Mouse (Mus musculus): ENCODE results near the gene Zfp281.

Zfp281 gene

DNA sequence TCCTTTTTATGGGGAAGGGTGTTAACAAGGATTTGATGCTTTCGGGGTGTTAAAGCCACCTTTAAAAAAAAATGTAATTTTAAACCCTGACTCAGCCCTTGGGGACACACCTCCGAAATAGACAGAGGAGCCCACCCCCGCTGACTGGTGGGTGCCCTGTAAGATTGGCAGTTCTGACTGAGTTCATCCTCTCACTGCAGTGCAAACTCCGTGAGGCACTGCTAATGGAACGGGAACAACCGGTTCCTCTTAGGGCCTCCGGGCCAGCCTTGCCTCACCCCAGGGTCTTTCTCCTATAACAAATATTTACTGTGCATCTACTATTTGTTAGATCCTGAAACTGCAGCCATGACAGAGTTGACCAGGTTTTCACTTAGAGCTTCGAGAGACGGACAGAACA, 18.9 kb upstream of the Zfp281 start:
- H3K36me3 ChIP-seq (ENCODE audit: insufficient read depth, low read length), result peaks cover 47% of the 10 kb centered on the region
- H3K27me3 ChIP-seq (ENCODE audit: insufficient read depth, low read length), result no peaks in the 10 kb centered on the region
- no peaks in the 10 kb centered on the region for H3K9me3 ChIP-seq (ENCODE audit: low read length)

DNA sequence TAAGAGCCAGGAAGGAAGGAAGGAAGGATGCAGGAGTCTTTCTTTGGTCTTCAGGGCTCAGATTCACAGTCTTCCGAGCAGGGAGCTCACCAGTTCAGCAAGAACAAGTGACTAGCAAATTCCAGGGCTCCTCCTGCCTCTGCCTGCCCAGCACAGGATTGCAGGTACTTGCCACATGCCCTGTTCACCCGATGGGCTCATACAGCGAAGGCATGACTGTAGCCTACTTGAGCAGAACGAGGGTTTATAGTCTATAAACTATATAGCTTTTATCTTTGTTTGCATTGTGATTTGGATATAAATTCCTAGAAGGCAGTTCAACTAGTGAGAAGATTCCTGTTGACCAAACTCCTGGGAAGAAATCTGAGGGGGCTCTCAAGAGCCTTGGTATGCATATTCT, 18.4 kb upstream of the Zfp281 start:
- Histone ChIP-seq H3K4me1 (replicated peaks; ENCODE audit: low read depth, low read length) (peaks cover 66% of the 10 kb centered on the region), H3K4me3 (replicated peaks; ENCODE audit: low read length) (no peak overlapping the region), H3K9me3 (ENCODE audit: low read length) (no peaks in the 10 kb centered on the region), H3K36me3 (ENCODE audit: insufficient read depth, low read length) (peaks cover 44% of the 10 kb centered on the region), H3K27me3 (ENCODE audit: insufficient read depth, low read length) (no peaks in the 10 kb centered on the region)
- TF ChIP-seq NANOG (IDR thresholded peaks at IDR 0.05; ENCODE audit: borderline replicate concordance, low read length), result no peak
- no peak for TF ChIP-seq POU5F1 (IDR thresholded peaks at IDR 0.05; ENCODE audit: borderline replicate concordance, low read length)
- TF ChIP-seq CTCF (conservative IDR thresholded peaks at IDR 0.05; ENCODE audit: low read length), result no peak

More for the DNA sequence above, 18.9 kb upstream of the Zfp281 start:
- TF ChIP-seq CTCF (conservative IDR thresholded peaks at IDR 0.05; ENCODE audit: low read length) (no peak), NANOG (IDR thresholded peaks at IDR 0.05; ENCODE audit: borderline replicate concordance, low read length) (no peak), POU5F1 (IDR thresholded peaks at IDR 0.05; ENCODE audit: borderline replicate concordance, low read length) (no peak)
- H3K4me3 ChIP-seq (replicated peaks; ENCODE audit: low read length), result no peak overlapping the region
- H3K4me1 ChIP-seq (replicated peaks; ENCODE audit: low read depth, low read length), result peaks cover 71% of the 10 kb centered on the region

DNA sequence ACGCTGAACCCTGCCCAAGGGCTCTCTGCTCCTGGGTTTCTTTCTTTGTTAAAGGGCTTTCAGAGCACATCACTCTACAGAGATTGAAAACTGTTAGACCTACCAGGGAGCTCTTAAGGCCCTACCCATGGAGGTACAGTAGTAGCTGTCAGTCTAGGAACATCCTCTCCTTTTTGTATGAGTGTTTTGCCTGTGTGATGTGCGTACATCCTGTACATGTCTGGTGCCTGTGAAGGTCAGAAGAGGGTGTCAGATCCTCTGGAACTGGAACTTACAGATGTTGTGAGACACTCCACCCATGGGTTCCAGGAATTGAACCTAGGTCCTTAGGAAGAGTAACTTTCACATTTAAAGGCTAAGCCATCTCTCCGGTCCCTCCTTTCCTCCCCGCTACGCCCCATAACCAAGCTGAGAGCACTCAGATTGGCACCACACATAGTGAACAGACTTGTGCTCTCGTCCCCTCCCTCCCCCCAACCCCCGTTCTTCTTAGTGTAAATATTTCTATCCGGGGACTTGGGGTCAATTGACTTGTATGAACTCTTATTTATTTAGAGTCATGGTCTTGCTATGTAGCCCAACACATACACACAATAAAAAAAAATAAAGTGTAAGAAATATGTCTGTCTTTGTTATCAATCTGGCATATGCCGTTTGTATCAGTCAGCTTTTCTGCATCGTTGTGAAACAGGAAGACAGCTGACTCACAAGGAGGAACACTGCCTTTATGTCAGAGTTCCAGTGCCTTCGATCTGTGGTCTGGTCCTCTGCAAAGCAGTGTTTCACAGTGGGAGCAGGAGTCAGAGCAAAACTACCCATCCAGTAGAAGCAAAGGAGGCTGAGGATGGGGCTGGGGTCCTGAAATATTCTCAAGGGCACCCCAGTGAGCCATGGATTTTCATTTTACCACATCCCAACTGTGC, 16.1 kb upstream of the Zfp281 start:
- Histone ChIP-seq H3K4me1 (replicated peaks; ENCODE audit: low read depth, low read length) (peaks cover 68% of the 10 kb centered on the region), H3K4me3 (replicated peaks; ENCODE audit: low read length) (no peak overlapping the region), H3K27me3 (ENCODE audit: insufficient read depth, low read length) (no peaks in the 10 kb centered on the region), H3K36me3 (ENCODE audit: insufficient read depth, low read length) (peaks cover 43% of the 10 kb centered on the region), H3K9me3 (ENCODE audit: low read length) (no peaks in the 10 kb centered on the region)
- TF ChIP-seq POU5F1 (IDR thresholded peaks at IDR 0.05; ENCODE audit: borderline replicate concordance, low read length) (no peak), CTCF (conservative IDR thresholded peaks at IDR 0.05; ENCODE audit: low read length) (no peak), NANOG (IDR thresholded peaks at IDR 0.05; ENCODE audit: borderline replicate concordance, low read length) (no peak)

DNA sequence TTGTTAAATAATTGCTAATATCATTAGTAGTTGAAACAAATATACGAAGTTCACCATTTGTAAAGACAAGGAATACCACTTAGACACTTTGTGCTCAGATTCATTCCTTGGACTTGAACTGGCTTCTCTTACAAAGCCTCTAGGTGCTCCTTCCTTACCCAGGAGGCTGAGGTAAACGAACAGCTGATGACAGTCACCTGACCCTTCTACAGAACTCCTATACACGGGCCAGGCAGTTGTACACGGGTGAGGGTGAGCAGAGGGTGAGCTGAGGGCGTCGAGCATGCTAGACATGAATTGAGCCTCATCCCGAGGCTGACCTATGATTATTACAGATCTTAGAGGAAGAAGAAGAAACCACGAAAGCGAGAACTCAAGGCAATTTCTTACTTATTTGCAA, 12.9 kb upstream of the Zfp281 start:
- Histone ChIP-seq H3K36me3 (ENCODE audit: insufficient read depth, low read length) (peaks cover 55% of the 10 kb centered on the region), H3K4me1 (replicated peaks; ENCODE audit: low read depth, low read length) (peaks cover 62% of the 10 kb centered on the region), H3K27me3 (ENCODE audit: insufficient read depth, low read length) (no peaks in the 10 kb centered on the region), H3K9me3 (ENCODE audit: low read length) (no peaks in the 10 kb centered on the region), H3K4me3 (replicated peaks; ENCODE audit: low read length) (no peak overlapping the region)
- no peak for TF ChIP-seq CTCF (conservative IDR thresholded peaks at IDR 0.05; ENCODE audit: low read length)
- TF ChIP-seq POU5F1 (IDR thresholded peaks at IDR 0.05; ENCODE audit: borderline replicate concordance, low read length), result no peak
- TF ChIP-seq NANOG (IDR thresholded peaks at IDR 0.05; ENCODE audit: borderline replicate concordance, low read length), result no peak

DNA sequence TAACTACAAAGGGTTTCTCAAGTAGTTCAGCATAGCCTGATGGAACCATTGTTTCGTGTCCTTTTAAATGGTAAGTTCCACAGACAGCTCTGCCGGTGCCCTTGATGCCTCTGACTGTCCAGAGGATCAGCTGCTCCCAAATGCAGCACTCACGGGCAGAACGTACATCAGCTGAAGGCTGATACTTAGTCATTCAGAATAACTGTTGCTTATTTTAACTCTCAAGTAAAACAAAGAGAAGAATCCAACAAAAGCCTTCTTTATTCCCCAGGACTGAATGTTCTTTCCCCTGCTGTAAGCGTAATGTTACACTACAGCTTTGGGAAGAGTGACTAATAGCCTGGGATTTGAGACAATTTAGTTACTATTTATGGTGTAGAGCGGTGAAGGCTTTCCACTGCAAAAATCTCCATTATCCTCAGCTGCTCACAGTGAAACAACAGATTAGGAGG, 11.4 kb upstream of the Zfp281 start:
- H3K4me3 ChIP-seq (replicated peaks; ENCODE audit: low read length), result no peak overlapping the region
- peak; percentile 95 for TF ChIP-seq NANOG (IDR thresholded peaks at IDR 0.05; ENCODE audit: borderline replicate concordance, low read length)
- no peak for TF ChIP-seq POU5F1 (IDR thresholded peaks at IDR 0.05; ENCODE audit: borderline replicate concordance, low read length)

DNA sequence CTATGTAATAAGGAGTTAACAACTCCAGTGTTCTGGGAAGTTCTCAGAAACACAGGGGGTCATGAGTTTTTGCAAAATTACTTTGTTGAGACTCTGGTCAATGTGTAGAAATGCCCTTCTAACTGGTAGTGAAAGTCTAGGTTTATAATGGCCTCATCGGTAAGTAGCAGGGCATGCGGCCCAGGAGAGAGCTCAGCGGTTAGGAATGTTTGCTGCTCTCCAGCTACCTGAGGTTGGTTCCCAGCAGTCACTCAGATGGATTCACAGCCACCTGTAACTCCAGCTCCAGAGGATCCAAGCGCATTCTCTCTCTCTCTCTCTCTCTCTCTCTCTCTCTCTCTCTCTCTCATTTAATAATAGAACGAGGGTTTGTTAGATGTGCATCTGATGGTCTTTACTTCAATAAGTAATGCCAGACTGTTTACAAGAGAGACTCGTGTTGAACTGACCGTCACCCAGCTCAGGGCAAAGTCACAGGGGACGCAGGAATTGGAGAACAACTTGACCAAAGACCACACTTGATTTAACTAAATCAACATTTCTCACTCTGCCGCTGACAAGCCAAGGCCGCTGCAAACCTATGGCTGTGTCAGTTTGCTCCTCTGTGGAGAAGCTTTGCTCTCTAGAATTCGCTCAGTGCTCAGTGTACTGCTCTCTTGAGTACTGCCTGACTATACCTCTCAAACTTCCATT, 9.8 kb upstream of the Zfp281 start:
- Histone ChIP-seq H3K4me1 (replicated peaks; ENCODE audit: low read depth, low read length) (peaks cover 51% of the 10 kb centered on the region), H3K9me3 (ENCODE audit: low read length) (no peaks in the 10 kb centered on the region), H3K4me3 (replicated peaks; ENCODE audit: low read length) (no peak overlapping the region), H3K27me3 (ENCODE audit: insufficient read depth, low read length) (no peaks in the 10 kb centered on the region), H3K36me3 (ENCODE audit: insufficient read depth, low read length) (peaks cover 62% of the 10 kb centered on the region)
- no peak for TF ChIP-seq POU5F1 (IDR thresholded peaks at IDR 0.05; ENCODE audit: borderline replicate concordance, low read length)
- TF ChIP-seq CTCF (conservative IDR thresholded peaks at IDR 0.05; ENCODE audit: low read length), result no peak
- TF ChIP-seq NANOG (IDR thresholded peaks at IDR 0.05; ENCODE audit: borderline replicate concordance, low read length), result no peak

More for the DNA sequence above, 11.4 kb upstream of the Zfp281 start:
- Histone ChIP-seq H3K36me3 (ENCODE audit: insufficient read depth, low read length) (peaks cover 59% of the 10 kb centered on the region), H3K9me3 (ENCODE audit: low read length) (no peaks in the 10 kb centered on the region), H3K4me1 (replicated peaks; ENCODE audit: low read depth, low read length) (peaks cover 58% of the 10 kb centered on the region), H3K27me3 (ENCODE audit: insufficient read depth, low read length) (no peaks in the 10 kb centered on the region)

DNA sequence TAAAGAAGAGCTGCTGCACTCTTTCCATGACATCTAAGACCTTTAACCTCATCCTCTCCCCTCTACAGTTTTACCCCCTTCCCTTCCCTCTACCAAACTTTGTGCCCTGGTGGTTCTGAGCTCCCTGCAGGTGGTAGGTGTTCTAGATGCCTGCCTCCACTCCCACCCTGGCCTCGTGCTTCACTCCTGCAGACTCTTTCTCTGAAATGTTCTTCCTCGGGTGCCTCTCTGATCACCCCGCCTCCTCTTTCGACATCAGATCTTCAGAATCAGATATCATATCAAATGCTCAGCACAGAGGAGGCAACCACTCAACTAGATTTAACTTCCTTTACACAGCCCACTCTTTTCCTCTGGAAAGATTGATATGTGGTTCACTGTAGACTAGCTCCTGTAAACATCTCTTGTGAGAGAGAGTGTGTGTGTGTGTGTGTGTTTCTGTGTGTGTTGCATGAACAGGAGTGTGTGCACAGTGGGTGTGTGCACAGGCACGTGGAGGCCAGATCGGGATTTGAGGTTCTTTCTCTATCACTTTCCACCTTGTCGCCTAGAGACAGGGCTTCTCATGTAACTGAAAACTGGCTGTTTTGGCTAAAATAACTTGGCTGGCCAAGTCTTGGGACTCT, 7.4 kb upstream of the Zfp281 start:
- TF ChIP-seq NANOG (IDR thresholded peaks at IDR 0.05; ENCODE audit: borderline replicate concordance, low read length), result no peak
- no peak for TF ChIP-seq POU5F1 (IDR thresholded peaks at IDR 0.05; ENCODE audit: borderline replicate concordance, low read length)
- TF ChIP-seq CTCF (conservative IDR thresholded peaks at IDR 0.05; ENCODE audit: low read length), result no peak
- Histone ChIP-seq H3K4me1 (replicated peaks; ENCODE audit: low read depth, low read length) (peaks cover 44% of the 10 kb centered on the region), H3K9me3 (ENCODE audit: low read length) (no peaks in the 10 kb centered on the region), H3K27me3 (ENCODE audit: insufficient read depth, low read length) (no peaks in the 10 kb centered on the region), H3K36me3 (ENCODE audit: insufficient read depth, low read length) (peaks cover 69% of the 10 kb centered on the region), H3K4me3 (replicated peaks; ENCODE audit: low read length) (no peak overlapping the region)

DNA sequence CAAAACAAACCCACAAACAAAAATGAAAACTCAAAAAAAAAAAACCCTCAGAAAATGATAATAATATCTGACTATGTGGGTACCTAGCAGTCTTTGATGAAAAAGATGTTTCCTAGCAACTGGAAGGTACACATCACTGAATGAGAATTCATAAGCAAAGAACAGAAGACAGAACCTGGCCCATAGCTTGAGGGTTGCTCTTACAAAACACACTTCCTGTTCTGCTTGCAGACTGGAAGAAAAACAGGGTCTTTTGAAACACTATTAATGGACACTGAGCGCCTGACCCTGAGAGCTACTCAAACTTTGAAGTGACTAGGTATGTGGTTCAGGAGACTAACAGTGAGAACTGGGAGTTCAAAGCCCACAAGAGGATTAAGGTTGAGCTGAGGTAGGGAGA, 6.1 kb upstream of the Zfp281 start:
- H3K4me1 ChIP-seq (replicated peaks; ENCODE audit: low read depth, low read length), result peaks cover 37% of the 10 kb centered on the region
- H3K4me3 ChIP-seq (replicated peaks; ENCODE audit: low read length), result no peak overlapping the region
- H3K27me3 ChIP-seq (ENCODE audit: insufficient read depth, low read length), result no peaks in the 10 kb centered on the region
- H3K9me3 ChIP-seq (ENCODE audit: low read length), result no peaks in the 10 kb centered on the region
- peaks cover 70% of the 10 kb centered on the region for H3K36me3 ChIP-seq (ENCODE audit: insufficient read depth, low read length)
- TF ChIP-seq POU5F1 (IDR thresholded peaks at IDR 0.05; ENCODE audit: borderline replicate concordance, low read length) (no peak), NANOG (IDR thresholded peaks at IDR 0.05; ENCODE audit: borderline replicate concordance, low read length) (no peak), CTCF (conservative IDR thresholded peaks at IDR 0.05; ENCODE audit: low read length) (no peak)
